Mouse (Mus musculus) hindbrain, embryonic 14.5 days (tissue): ENCODE results near the gene Cks1b. TPM values are rescaled to one million over a fixed set of nuclear protein-coding genes. Genes with fewer than 3 reads are reported as not detected.
A peak's percentile ranks its signal among the peaks of the same experiment; 100 is the strongest.

ENCODE experiments used
- ATAC-seq: fragments of 200-750 bp; cut with Nextera tagmentation; 2 replicates; pipeline ENCODE4 v1.8.0; 2017; ENCODE audit warnings: moderate number of reproducible peaks, mild to moderate bottlenecking, moderate TSS enrichment, moderate library complexity; ENCODE audit not compliant: low FRiP score
- DNase-seq: peaks from one replicate; pipeline ENCODE4 v3.0.0-alpha.2; 2015; ENCODE audit warnings: low spot score
- H3K27ac ChIP-seq: fragments of 300-500 bp; sonication (generic); 2 replicates; pipeline ENCODE4 v1.5.1; 2014; ENCODE audit warnings: mild to moderate bottlenecking, moderate library complexity
- H3K27me3 ChIP-seq: fragments of 300-500 bp; sonication (generic); 2 replicates; pipeline ENCODE4 v1.6.1; 2014; ENCODE audit warnings: mild to moderate bottlenecking, low read length, mixed read lengths; ENCODE audit not compliant: control insufficient read depth, insufficient read depth
- H3K36me3 ChIP-seq: fragments of 300-500 bp; sonication (generic); replicated peaks from 2 replicates; pipeline ENCODE4 v1.6.1; 2014; ENCODE audit not compliant: control insufficient read depth, insufficient read depth
- H3K4me1 ChIP-seq: fragments of 300-500 bp; sonication (generic); replicated peaks from 2 replicates; pipeline ENCODE4 v1.6.1; 2014; ENCODE audit warnings: antibody characterized with exemption, low read length, mixed read lengths; ENCODE audit not compliant: control insufficient read depth, insufficient read depth
- H3K4me2 ChIP-seq: fragments of 300-500 bp; sonication (generic); replicated peaks from 2 replicates; pipeline ENCODE4 v1.6.1; 2014; ENCODE audit warnings: mild to moderate bottlenecking, moderate library complexity
- H3K4me3 ChIP-seq: fragments of 300-500 bp; sonication (generic); replicated peaks from 2 replicates; pipeline ENCODE4 v1.5.1; 2014; ENCODE audit warnings: mild to moderate bottlenecking, low read length
- H3K9ac ChIP-seq: fragments of 300-500 bp; sonication (generic); 2 replicates; pipeline ENCODE4 v1.6.1; 2014
- H3K9me3 ChIP-seq: fragments of 300-500 bp; sonication (generic); 2 replicates; pipeline ENCODE4 v1.6.1; 2016; ENCODE audit warnings: low read length; ENCODE audit not compliant: control insufficient read depth
- WGBS: fragments of 180-500 bp; shearing (Covaris S2); extraction: QIAGEN DNeasy Blood & Tissue Kit; methylation state at CpG from one replicate; pipeline ENCODE4 v1.1.7; 2014; 5-methylcytosine and 5-hydroxymethylcytosine counted together
- polyA plus RNA-seq: library from polyadenylated mRNA; unstranded; fragments of >200 nt; fragmentation: Nextera tagmentation; extraction: Ambion mirVana; gene quantifications from 2 replicates; pipeline ENCODE4 v1.2.1, GENCODE M21; 2014

Cks1b gene
- polyA plus RNA-seq, 1 experiment from 2014 or later: 99.4 TPM

DNA sequence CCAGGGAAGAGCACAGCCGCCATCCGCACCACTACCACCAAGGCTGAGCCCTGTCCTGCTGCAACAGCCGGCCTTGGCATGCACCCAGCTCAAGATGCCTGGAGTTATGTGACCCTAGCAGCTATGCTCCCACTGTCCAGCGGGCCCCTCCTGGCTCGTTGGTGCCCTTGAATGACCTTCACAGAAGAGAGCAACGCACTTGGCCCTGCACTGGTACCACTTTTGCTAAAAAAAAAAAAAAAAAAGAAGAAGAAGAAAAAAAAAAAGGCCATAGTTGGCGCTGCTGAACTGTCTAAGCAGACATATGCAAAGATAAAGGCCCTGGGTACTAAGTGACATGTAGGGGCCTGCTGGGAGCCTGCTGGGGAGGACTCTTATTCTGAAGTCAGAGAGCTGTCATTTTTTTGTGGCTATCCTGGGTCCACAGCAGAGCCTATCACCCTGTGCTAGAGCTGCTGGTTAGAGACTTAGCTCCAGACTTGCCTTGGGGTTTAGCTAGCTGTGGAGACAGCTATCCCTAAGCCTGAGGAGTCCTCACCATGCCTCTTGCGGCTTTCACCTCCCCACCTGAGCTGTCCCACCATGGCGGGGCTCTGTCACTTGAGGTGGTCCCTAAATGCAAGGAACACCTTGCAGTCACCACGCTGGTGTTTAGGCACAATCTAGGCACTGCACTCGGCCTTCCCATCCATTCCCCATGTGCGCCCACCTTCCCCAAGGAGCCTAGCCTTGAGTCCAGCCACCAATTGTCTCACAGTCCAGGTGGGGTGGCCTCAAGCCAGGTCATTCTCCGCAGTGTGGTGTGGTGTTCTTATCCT, 30.7 kb upstream of the Cks1b start:
- Histone ChIP-seq H3K4me3 (no peak overlapping the region), H3K9ac (no peak overlapping the region), H3K4me2 (no peak overlapping the region), H3K9me3 (no peaks in the 10 kb centered on the region), H3K4me1 (no peaks in the 10 kb centered on the region; the same call in 1 of the 2 replicates), H3K36me3 (no peaks in the 10 kb centered on the region), H3K27me3 (no peaks in the 10 kb centered on the region), H3K27ac (no peak overlapping the region)
- no peak; the same call in 1 of the 2 replicates for ATAC-seq
- no peak for DNase-seq
- 62% methylated on average over 13 of the region's 13 CpGs for WGBS

DNA sequence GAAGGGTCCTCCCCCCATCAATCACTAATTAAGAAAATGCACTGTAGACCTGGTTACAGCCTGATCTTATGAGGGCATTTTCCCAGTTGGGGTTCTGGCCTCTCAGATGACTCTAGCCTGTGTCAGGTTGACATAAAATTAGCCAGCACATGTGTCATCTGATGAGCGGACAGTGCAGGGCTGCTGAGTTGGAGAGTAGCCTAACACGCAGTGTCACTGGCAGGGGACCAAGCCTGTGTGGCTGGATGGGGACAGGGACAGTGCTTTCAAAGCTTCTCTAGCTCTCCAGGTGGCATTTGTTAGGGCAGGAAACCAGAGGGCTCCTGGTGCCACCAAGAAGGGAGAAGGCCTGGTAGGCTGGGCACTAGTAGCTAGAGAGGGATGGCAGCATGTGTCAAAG, 22.5 kb upstream of the Cks1b start:
- no peaks in the 10 kb centered on the region for H3K9me3 ChIP-seq
- H3K4me3 ChIP-seq: no peak overlapping the region
- no peaks in the 10 kb centered on the region for H3K27me3 ChIP-seq
- H3K4me1 ChIP-seq: 0 out of 2 replicates have a peak, but pooled peaks cover 4% of the 10 kb centered on the region
- no peak for ATAC-seq
- H3K4me2 ChIP-seq: no peak overlapping the region
- WGBS: 87% methylated on average over 2 of the region's 2 CpGs
- DNase-seq: no peak
- no peak overlapping the region for H3K9ac ChIP-seq
- H3K27ac ChIP-seq: no peak overlapping the region
- H3K36me3 ChIP-seq: no peaks in the 10 kb centered on the region

DNA sequence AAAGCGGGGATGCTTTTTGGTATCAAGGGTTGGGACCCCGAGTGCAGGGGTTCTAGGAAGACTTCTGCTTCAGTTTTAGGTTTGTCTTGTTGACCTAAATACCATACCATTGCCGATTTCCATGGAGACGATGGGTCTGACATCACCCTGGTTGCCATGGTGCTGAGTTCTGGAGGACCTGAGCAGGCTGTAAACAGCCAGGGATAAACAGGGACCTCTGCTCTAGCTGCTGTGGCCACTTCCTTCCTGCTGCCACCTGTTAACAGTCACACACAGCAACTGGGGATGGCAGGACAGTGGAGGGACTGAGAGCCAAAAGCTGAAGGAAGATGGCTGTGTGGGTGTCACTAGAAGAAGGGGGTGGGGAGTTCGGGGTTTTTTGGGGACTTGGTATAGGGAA, 19.1 kb upstream of the Cks1b start:
- Histone ChIP-seq H3K9ac (peak overlapping the region; percentile 38; the same call in 1 of the 2 replicates), H3K4me1 (0 out of 2 replicates have a peak, but pooled peaks cover 4% of the 10 kb centered on the region), H3K36me3 (peaks cover 26% of the 10 kb centered on the region), H3K9me3 (no peaks in the 10 kb centered on the region), H3K27ac (no peak overlapping the region), H3K4me2 (peak overlapping the region; percentile 46), H3K4me3 (peak overlapping the region; percentile 22), H3K27me3 (no peaks in the 10 kb centered on the region)
- no peak for DNase-seq
- no peak for ATAC-seq
- WGBS: 20% methylated on average over 5 of the region's 5 CpGs

DNA sequence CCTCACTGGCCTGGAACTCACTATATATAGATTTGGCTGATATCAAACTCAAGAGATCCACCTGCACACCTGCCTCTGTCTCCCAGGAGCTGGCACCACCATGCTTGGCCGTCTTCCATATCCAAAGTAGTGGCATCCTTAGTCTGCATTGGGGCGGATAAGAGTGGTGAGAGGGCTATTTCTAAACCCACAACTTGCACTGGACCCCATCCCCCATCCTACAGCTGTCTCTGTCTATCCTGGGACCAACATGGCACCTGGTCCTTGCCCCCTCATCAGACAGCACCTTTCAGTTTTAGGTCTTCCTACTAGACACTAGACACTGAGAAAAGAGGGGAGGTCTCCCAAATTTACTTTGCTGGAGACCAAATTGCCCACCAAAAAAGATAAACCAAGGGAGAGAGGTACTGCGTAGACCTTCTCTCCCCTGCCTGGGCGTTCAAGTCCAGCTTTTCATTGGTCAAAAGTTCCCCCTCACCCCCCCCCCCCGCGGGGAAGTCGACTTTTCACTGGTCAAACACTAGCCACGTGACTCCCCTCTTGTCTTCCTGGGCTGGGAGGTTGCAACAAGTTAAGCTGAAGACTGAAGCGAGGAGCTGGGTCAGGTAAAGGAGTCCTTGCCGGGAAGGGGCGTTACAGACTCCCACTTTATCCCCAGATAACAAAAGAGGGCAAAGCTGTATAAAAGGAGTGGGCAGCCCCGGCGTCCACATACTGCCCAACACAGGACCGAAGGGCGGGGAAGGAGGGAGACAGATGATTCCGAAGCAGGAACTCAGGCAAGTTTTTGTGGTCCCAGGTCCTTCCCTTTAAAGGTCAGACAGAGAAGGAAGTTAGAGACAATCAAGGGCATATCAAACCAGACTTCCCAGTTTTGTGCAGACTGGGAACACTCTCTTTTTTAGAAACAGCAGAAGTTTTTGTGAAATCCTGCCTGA, 18.3 kb upstream of the Cks1b start, which contains the start of gene Pbxip1:
Gene Pbxip1 (plus strand): TSS at position 531 of the 938 bp plus-strand sequence.
- H3K9ac ChIP-seq: peak within 1 kb of the TSS; percentile 38; the same call in 1 of the 2 replicates
- 5% methylated on average over 16 of the region's 16 CpGs for WGBS

DNA sequence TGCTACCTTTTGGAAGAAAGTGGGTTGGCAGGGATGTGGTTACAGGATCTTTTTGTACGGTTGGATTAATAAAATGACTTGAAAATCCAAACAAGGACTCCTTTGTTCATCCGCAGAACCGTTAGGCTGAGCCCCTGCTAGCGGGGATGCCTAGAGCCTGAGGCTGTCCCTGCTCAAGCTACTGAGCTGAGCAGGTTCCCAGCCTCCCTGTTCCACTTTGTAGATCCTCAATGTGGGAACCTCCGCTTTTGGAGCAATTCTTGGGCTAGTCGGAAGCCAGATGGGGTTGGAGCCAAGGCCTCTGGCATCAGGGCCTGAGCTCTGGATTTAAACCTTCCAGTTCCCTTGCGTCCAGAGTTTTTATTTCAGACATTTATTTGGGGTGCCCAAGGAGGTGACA, 16.9 kb upstream of the Cks1b start:
- peaks cover 27% of the 10 kb centered on the region for H3K36me3 ChIP-seq
- no peak overlapping the region for H3K27ac ChIP-seq
- 64% methylated on average over 7 of the region's 7 CpGs for WGBS
- peaks cover 18% of the 10 kb centered on the region for H3K4me1 ChIP-seq
- ATAC-seq (no peak), DNase-seq (no peak)
- H3K9me3 ChIP-seq: no peaks in the 10 kb centered on the region
- no peaks in the 10 kb centered on the region for H3K27me3 ChIP-seq
- H3K9ac ChIP-seq: no peak overlapping the region
- no peak overlapping the region for H3K4me3 ChIP-seq
- no peak overlapping the region for H3K4me2 ChIP-seq

More for the DNA sequence above, 18.3 kb upstream of the Cks1b start, which contains the start of gene Pbxip1:
- no peaks in the 10 kb centered on the region for H3K27me3 ChIP-seq
- H3K36me3 ChIP-seq: peaks cover 27% of the 10 kb centered on the region
- H3K27ac ChIP-seq: no peak within 1 kb of the TSS
- DNase-seq: peak; percentile 50
- peak; percentile 59; the same call in 1 of the 2 replicates for ATAC-seq
- peaks cover 11% of the 10 kb centered on the region for H3K4me1 ChIP-seq
- H3K4me2 ChIP-seq: peak within 1 kb of the TSS; percentile 46
- H3K9me3 ChIP-seq: no peaks in the 10 kb centered on the region
- peak within 1 kb of the TSS; percentile 22 for H3K4me3 ChIP-seq

DNA sequence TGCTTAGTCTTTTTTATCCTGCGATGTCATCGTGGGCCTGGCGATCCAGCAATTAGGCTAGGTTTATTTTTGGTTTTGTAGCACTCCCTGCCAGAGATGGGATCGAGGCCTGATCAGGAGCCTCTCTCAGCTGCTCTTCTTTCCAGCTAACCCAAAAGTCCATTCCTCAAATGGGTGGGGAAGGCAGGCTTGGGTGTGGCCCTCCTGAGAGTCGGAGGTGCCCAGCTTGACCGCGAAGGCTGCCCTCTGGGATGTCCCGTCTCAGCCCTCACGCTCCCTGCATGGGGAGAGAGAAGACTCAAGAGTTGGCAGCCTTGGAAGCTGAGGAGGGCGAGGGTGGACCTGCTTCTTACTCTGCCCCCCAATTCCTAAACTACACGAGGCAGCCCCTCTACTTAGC, 16.3 kb upstream of the Cks1b start:
- Histone ChIP-seq H3K4me2 (no peak overlapping the region), H3K9ac (0 out of 2 replicates have a peak overlapping the region, but pooled peaks have one; percentile 13), H3K36me3 (peaks cover 27% of the 10 kb centered on the region), H3K4me1 (peaks cover 18% of the 10 kb centered on the region), H3K27ac (no peak overlapping the region), H3K9me3 (no peaks in the 10 kb centered on the region), H3K27me3 (no peaks in the 10 kb centered on the region), H3K4me3 (no peak overlapping the region)
- DNase-seq (no peak), ATAC-seq (no peak)
- 90% methylated on average over 11 of the region's 11 CpGs for WGBS

DNA sequence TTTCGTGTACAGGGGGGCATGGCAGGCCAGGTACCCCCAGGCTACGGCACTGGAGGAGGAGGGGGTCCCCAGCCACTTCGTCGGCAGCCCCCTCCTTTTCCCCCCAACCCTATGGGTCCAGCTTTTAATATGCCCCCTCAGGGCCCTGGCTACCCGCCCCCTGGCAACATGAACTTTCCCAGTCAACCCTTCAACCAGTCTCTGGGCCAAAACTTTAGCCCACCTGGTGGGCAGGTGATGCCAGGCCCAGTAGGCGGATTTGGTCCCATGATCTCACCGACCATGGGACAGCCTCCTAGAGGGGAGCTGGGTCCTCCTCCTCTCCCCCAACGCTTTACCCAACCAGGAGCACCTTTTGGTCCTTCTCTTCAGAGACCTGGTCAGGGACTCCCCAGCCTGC, 14.4 kb upstream of the Cks1b start:
- Histone ChIP-seq H3K36me3 (peaks cover 34% of the 10 kb centered on the region), H3K27me3 (no peaks in the 10 kb centered on the region)
- WGBS: 96% methylated on average over 8 of the region's 8 CpGs

DNA sequence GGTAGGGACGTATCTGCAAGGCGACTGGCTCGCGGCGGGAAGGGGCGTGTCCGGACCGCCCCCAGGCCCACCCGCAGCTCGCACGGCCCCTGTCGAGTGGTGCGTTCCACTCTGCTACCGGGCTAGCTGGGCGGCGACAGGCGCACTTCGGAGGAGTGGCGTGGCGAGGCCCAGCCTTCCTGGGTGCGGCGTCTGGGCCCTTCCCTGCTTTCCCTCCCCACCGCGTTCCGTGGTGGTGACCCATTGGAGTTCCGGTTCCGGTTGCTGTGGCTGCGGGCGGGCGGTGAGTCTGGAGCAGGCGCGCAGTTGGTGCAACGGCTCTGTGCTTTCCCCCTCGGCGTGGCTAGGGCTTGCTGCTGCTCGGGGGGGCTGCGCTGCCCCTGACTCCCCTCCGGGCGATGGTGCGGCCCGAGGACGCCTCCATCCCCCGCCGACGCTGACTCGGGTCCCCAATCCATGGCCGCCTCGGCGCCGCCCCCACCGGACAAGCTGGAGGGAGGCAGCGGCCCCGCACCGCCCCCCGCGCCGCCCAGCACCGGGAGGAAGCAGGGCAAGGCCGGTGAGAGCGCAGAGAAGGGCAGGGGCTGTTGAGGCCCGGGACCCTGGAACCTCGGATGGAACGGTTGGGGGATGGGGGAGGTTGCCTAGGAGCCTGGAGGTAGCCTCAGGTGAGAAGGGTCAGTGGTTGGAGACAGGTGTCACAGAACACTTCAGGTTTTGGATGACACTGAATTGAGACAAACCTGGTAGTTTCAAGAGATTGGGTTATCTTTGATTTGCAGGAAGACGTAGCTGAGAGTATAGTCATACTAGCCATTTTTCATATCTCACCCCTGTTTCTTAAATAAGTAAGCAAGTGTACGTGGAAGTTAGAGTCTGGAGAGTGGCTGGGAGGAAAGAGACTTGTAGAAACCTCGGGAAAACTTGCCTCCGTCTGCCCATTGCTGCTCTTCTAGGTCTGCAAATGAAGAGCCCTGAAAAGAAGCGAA, 12.3 kb upstream of the Cks1b start, which contains the start of gene Pygo2:
Gene Pygo2 (plus strand): TSS at position 44 of the 989 bp plus-strand sequence.
- peak within 1 kb of the TSS; percentile 97 for H3K9ac ChIP-seq
- H3K4me1 ChIP-seq: peaks cover 15% of the 10 kb centered on the region
- peaks cover 48% of the 10 kb centered on the region for H3K36me3 ChIP-seq
- DNase-seq: peak; percentile 87
- no peaks in the 10 kb centered on the region for H3K9me3 ChIP-seq
- H3K27me3 ChIP-seq: no peaks in the 10 kb centered on the region
- H3K4me2 ChIP-seq: peak within 1 kb of the TSS; percentile 87
- peak within 1 kb of the TSS; percentile 95 for H3K4me3 ChIP-seq
- peak within 1 kb of the TSS; percentile 92 for H3K27ac ChIP-seq
- ATAC-seq: peak; percentile 97
- 2% methylated on average over 65 of the region's 68 CpGs for WGBS

More for the DNA sequence above, 14.4 kb upstream of the Cks1b start:
- Histone ChIP-seq H3K9me3 (no peaks in the 10 kb centered on the region), H3K9ac (no peak overlapping the region), H3K4me2 (no peak overlapping the region), H3K4me1 (peaks cover 18% of the 10 kb centered on the region), H3K27ac (no peak overlapping the region), H3K4me3 (no peak overlapping the region)
- ATAC-seq (no peak), DNase-seq (no peak)
